Mouse (Mus musculus): Measurements from ENCODE around the gene Iqschfp.

- TF ChIP-seq EP300 (IDR thresholded peaks at IDR 0.05; ENCODE audit: low read depth) (no peak), CTCF (IDR thresholded peaks at IDR 0.05; ENCODE audit: low read depth) (no peak)
Observed at GRCm38 (mm10) chr3:68470061-68470460, 578.0 kb downstream of the Iqschfp start.
